Mouse (Mus musculus) bone marrow macrophage, adult 2 months (primary cell): ENCODE results near the gene Eif4a3.

Experiments
- CTCF ChIP-seq: IDR thresholded peaks from 2 replicates; pipeline ENCODE4 v1.5.1; 2012; ENCODE audit warnings: low read depth, mild to moderate bottlenecking, low read length, moderate library complexity
- POLR2A ChIP-seq: IDR thresholded peaks from 2 replicates; pipeline ENCODE4 v1.6.1; 2012; ENCODE audit warnings: mild to moderate bottlenecking, low read depth, low read length, borderline replicate concordance

GRCm38 (mm10) chr11:119338271-119339059 is 38.6 kb upstream of the Eif4a3 start:
- no peak for TF ChIP-seq POLR2A
- TF ChIP-seq CTCF = no peak
